31 mouse cellular contexts compared by ENCODE assay signal in genomic region chr5:24863804-24864203, GRCm38 (mm10). TPM values are rescaled to one million over a fixed set of nuclear protein-coding genes. Genes with fewer than 3 reads are reported as not detected.
DNase-seq lines count a peak whose midpoint lies in the region; ATAC-seq and TF ChIP-seq lines count a peak whose summit lies in the region.
"Had no signal": no experiment of that assay in that cellular context is flagged by ENCODE, and none has a peak within 500 bp of the region (broad histone marks: within the 10 kb centered on the region; RNA-seq: fewer than 3 reads in every experiment).

No protein-coding gene starts in this region.

- no peaks in the 10 kb centered on the region for H3K27me3 ChIP-seq in liver, embryonic 11.5 days (replicated peaks; ENCODE audit: control insufficient read depth, insufficient read depth, low read length)
- H3K27me3 ChIP-seq in liver, embryonic 16.5 days (ENCODE audit: control insufficient read depth, insufficient read depth, low read depth, low read length): no peaks in the 10 kb centered on the region
- H3K27me3 ChIP-seq in forebrain, postnatal 0 days (ENCODE audit: insufficient read depth, low read length): no peaks in the 10 kb centered on the region
- H3K27me3 ChIP-seq: embryonic facial prominence, embryonic 12.5 days; hindbrain, embryonic 12.5 days; intestine, embryonic 15.5 days; limb, embryonic 15.5 days; lung, embryonic 15.5 days; midbrain, embryonic 12.5 days; neural tube, embryonic 12.5 days; Patski had no signal

- no peak for TF ChIP-seq CTCF in forebrain, postnatal 0 days (IDR thresholded peaks at IDR 0.05; ENCODE audit: low read depth)

- peak overlapping the region; percentile 37 for H3K4me2 ChIP-seq in liver, embryonic 11.5 days
- peak overlapping the region; percentile 2; the same call in 1 of the 2 replicates for H3K4me2 ChIP-seq in liver, embryonic 16.5 days (ENCODE audit: low read depth, low read length)
- no peak overlapping the region for H3K4me2 ChIP-seq in forebrain, postnatal 0 days (ENCODE audit: low read depth)
- H3K4me2 ChIP-seq: embryonic facial prominence, embryonic 12.5 days; hindbrain, embryonic 12.5 days; intestine, embryonic 15.5 days; limb, embryonic 15.5 days; lung, embryonic 15.5 days; midbrain, embryonic 12.5 days; neural tube, embryonic 12.5 days had no signal

- peak; percentile 82 for ATAC-seq in liver, embryonic 11.5 days (replicated peaks; ENCODE audit: low FRiP score)
- peak; percentile 85 for ATAC-seq in liver, embryonic 16.5 days (ENCODE audit: low read depth)
- no peak for ATAC-seq in forebrain, postnatal 0 days
- ATAC-seq: hindbrain, postnatal 0 days; intestine, embryonic 15.5 days; Patski had no signal

- no peaks in the 10 kb centered on the region for H3K9me3 ChIP-seq in liver, embryonic 11.5 days (ENCODE audit: control insufficient read depth, low read length)
- no peaks in the 10 kb centered on the region for H3K9me3 ChIP-seq in liver, embryonic 16.5 days (replicated peaks; ENCODE audit: control insufficient read depth, low read length)
- no peaks in the 10 kb centered on the region for H3K9me3 ChIP-seq in forebrain, postnatal 0 days (ENCODE audit: low read length)
- H3K9me3 ChIP-seq: embryonic facial prominence, embryonic 12.5 days; G1E; hindbrain, embryonic 12.5 days; limb, embryonic 10.5 days; limb, embryonic 15.5 days; lung, embryonic 15.5 days; midbrain, embryonic 12.5 days; neural tube, embryonic 12.5 days had no signal

- peak overlapping the region; percentile 44 for H3K27ac ChIP-seq in liver, embryonic 11.5 days (ENCODE audit: low read depth, low read length)
- peak overlapping the region; percentile 66; the same call in 1 of the 2 replicates for H3K27ac ChIP-seq in liver, embryonic 16.5 days (ENCODE audit: low read length)
- no peak overlapping the region for H3K27ac ChIP-seq in forebrain, postnatal 0 days (ENCODE audit: low read depth, low read length)
- H3K27ac ChIP-seq: embryonic facial prominence, embryonic 12.5 days; hindbrain, embryonic 12.5 days; hindbrain, postnatal 0 days; intestine, embryonic 15.5 days; kidney, postnatal 0 days; limb, embryonic 10.5 days; limb, embryonic 15.5 days; lung, embryonic 15.5 days; midbrain, embryonic 12.5 days; neural tube, embryonic 12.5 days had no signal

- peaks cover 22% of the 10 kb centered on the region for H3K4me1 ChIP-seq in liver, embryonic 11.5 days (replicated peaks; ENCODE audit: control insufficient read depth, insufficient read depth, low read length)
- peaks cover 27% of the 10 kb centered on the region for H3K4me1 ChIP-seq in liver, embryonic 16.5 days (ENCODE audit: control insufficient read depth, low read depth, low read length)
- peaks cover 5% of the 10 kb centered on the region for H3K4me1 ChIP-seq in forebrain, postnatal 0 days (ENCODE audit: insufficient read depth)
- H3K4me1 ChIP-seq: embryonic facial prominence, embryonic 12.5 days; hindbrain, embryonic 12.5 days; intestine, embryonic 15.5 days; limb, embryonic 10.5 days; limb, embryonic 15.5 days; lung, embryonic 15.5 days; midbrain, embryonic 12.5 days; neural tube, embryonic 12.5 days had no signal

- 68% methylated on average over 12 of the region's 12 CpGs for WGBS in liver, embryonic 11.5 days
- WGBS in liver, embryonic 16.5 days (ENCODE audit: insufficient replicate concordance): 63% methylated on average over 12 of the region's 12 CpGs
- 88% methylated on average over 12 of the region's 12 CpGs for WGBS in forebrain, postnatal 0 days

- H3K36me3 ChIP-seq in liver, embryonic 11.5 days (ENCODE audit: control insufficient read depth, insufficient read depth, low read length): peaks cover 4% of the 10 kb centered on the region; the same call in 1 of the 2 replicates
- H3K36me3 ChIP-seq in liver, embryonic 16.5 days (ENCODE audit: control insufficient read depth, insufficient read depth): no peaks in the 10 kb centered on the region; the same call in 1 of the 2 replicates
- peaks cover 46% of the 10 kb centered on the region for H3K36me3 ChIP-seq in forebrain, postnatal 0 days (ENCODE audit: insufficient read depth)
- H3K36me3 ChIP-seq: G1E had no signal

- intact Hi-C loops in heart, postnatal 14 days (cut with DNase I): no loop called here
- intact Hi-C loops in gastrocnemius, postnatal 36 days (cut with DNase I): no loop called here

- H3K9ac ChIP-seq in liver, embryonic 11.5 days (ENCODE audit: low read depth, low read length): no peak overlapping the region
- 0 out of 2 replicates have a peak overlapping the region, but pooled peaks have one; percentile 24 for H3K9ac ChIP-seq in liver, embryonic 16.5 days (ENCODE audit: low read depth, low read length)
- H3K9ac ChIP-seq in forebrain, postnatal 0 days: no peak overlapping the region
- H3K9ac ChIP-seq: embryonic facial prominence, embryonic 12.5 days; hindbrain, embryonic 12.5 days; intestine, embryonic 15.5 days; limb, embryonic 15.5 days; lung, embryonic 15.5 days; midbrain, embryonic 12.5 days; neural tube, embryonic 12.5 days had no signal

- peak; percentile 74 for DNase-seq in heart, adult 11 months
- DNase-seq in heart, postnatal 14 days: no peak
- peak; percentile 49 for DNase-seq in ZHBTc4 (ENCODE audit: low read depth, low spot score)
- no peak for DNase-seq in liver, embryonic 11.5 days (ENCODE audit: low spot score)
- no peak for DNase-seq in forebrain, postnatal 0 days
- no peak for DNase-seq in gastrocnemius, postnatal 36 days
- DNase-seq in frontal cortex, postnatal 36 days (ENCODE audit: low spot score in 2 of 2): no peak
- DNase-seq: adrenal gland, adult 2 months; adrenal gland, postnatal 36 days; cerebellum, adult 8-10 months; cerebellum, postnatal 36 days; embryo, embryonic 11 days; kidney, adult 8-10 months; kidney, postnatal 4 days; layer of hippocampus, postnatal 36 days; right cerebral cortex, adult 18-20 months; spleen, adult 18-20 months had no signal

- no peak overlapping the region for H3K4me3 ChIP-seq in liver, embryonic 11.5 days (ENCODE audit: low read depth, low read length)
- H3K4me3 ChIP-seq in liver, embryonic 16.5 days (ENCODE audit: low read depth, low read length): no peak overlapping the region
- H3K4me3 ChIP-seq in forebrain, postnatal 0 days (ENCODE audit: low read depth, low read length): no peak overlapping the region
- H3K4me3 ChIP-seq: embryonic facial prominence, embryonic 12.5 days; hindbrain, embryonic 12.5 days; intestine, embryonic 15.5 days; limb, embryonic 10.5 days; limb, embryonic 15.5 days; lung, embryonic 15.5 days; midbrain, embryonic 12.5 days; myocyte; neural tube, embryonic 12.5 days had no signal

RNA-seq across cellular contexts. Expression of gene Rheb, which starts 21.4 kb away (rescaled TPM):
- total RNA-seq in heart, postnatal 14 days (2021): 10 to 100 TPM; 71.6 to 78.1 TPM
- polyA plus RNA-seq in liver, embryonic 11.5 days (2014; fragmentation: Nextera tagmentation; extraction: Ambion mirVana): 168 and 169 TPM in 2 replicates
- 70.0 and 70.1 TPM in 2 replicates for polyA plus RNA-seq in liver, embryonic 16.5 days (2015; fragmentation: Nextera tagmentation; extraction: Ambion mirVana)
- 117 and 133 TPM in 2 replicates for total RNA-seq in forebrain, postnatal 0 days (2014; rRNA removed)
- 335 and 342 TPM in 2 replicates for polyA plus RNA-seq in forebrain, postnatal 0 days (2015; fragmentation: Nextera tagmentation; extraction: Ambion mirVana)
- total RNA-seq in gastrocnemius, postnatal 36 days (2021): 10 to 100 TPM; 55.9 to 62.0 TPM

Comparison
In these comparisons a context has a peak if more than half of its experiments do, and no peak if none do; other contexts are left out.
1. DNase-seq: peak in heart, adult 11 months (single experiment) and ZHBTc4 (single experiment); none in heart, postnatal 14 days (0 of 2), liver, embryonic 11.5 days (single experiment), forebrain, postnatal 0 days (single experiment), gastrocnemius, postnatal 36 days (0 of 2) and frontal cortex, postnatal 36 days (0 of 2).